Mouse (Mus musculus) ovary, postnatal 14 days (tissue): ENCODE data around the gene Acsl5.

Experiments
- DNase-seq: peaks from one replicate; pipeline ENCODE4 v3.0.0; 2022; ENCODE audit warnings: low spot score

Gene Acsl5

DNA sequence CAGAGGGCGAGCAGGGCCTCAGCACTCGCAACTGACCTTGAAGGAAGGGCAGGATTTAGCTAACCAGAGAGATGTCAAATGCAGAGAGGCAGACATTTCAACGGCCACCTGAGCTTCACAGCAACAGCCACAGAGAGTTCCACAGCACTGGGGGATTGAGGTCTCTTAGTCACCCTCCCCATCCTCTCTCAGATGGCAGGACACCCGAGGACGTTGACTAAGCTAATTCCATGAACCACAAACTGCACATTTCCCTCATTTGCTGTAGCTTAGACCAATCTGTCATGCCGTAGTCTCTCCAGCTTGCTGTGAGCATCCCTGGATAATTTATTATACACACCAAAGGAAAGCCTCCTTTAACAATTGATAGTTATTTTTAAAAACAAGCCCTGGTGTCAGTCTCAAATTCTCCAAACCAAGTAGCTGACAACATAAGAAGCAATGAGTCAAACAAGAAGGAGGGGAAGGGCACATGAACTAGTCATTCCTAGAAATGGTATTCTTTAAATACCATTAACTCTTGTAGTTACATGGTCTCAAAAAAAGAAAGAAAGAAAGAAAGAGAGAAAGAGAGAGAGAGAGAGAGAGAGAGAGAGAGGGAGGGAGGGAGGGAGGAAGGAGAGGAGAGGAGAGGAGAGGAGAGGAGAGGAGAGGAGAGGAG lies 11.8 kb upstream of the Acsl5 start:
- DNase-seq: no peak

DNA sequence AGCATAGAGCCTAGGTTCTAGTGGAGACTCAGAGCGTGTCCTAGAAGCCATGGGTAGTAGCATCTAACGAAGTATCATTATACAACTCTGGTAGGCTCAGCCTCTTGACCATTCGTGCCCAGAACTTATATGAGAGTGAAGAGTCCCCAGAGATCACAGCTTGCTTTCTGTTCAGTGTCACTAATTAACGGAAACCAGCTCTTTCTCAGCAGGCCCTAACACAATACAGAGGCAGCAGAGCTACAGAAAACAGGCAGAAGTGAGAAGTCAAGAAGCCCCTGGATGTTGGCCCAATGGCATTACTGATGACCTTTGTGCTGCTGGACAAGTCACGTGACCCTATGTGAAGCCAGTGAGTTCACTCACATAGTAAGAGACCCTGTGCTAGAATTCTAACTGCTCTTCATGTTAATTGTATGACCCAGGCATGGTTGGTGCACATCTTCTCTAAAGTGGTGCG lies 10.5 kb upstream of the Acsl5 start, which contains the start of gene Gucy2g:
Gene Gucy2g (minus strand): TSS at position 51 of the 460 bp plus-strand sequence.
- DNase-seq: no peak

DNA sequence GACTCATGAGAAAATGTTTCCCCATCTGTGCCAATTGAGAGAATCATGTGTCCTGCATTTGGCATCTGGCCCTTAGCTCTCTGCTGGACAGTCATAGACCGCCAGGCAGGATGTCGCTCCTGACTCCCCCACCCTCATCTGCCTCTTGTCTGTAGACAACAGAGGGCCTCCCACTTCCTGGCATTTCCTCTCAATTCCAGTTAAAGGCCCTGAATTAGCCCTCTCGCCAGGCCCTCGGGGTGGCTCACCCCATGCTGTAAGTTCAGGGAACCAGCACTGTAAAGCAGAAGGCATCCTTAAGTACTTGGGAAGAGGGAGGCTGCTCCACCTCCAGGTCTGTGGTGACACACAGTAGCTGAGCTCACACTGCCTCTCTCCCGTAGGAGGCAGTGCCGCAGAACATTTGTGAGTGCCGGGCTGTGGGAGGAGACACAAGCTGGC lies 6.9 kb upstream of the Acsl5 start:
- DNase-seq: peak; percentile 25

DNA sequence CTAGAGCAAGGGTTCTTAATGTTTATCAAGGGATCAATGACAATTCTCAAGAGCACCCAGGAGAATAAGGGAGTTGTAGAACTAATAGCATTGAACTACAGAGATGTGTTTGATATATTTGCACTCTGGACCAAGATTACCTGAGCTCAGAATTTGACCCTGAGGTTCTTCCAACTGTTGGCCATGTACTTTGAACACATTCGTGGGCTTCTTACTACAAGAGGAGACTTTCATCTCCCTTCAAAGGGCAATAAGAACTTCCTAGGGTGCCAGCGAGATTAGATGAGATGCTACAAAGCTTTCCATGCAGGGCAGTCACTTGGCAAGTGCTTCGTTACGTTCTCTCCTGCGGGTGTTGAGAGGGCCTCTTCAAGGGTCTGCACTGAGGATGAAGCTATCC lies 4.2 kb upstream of the Acsl5 start:
- DNase-seq: no peak

DNA sequence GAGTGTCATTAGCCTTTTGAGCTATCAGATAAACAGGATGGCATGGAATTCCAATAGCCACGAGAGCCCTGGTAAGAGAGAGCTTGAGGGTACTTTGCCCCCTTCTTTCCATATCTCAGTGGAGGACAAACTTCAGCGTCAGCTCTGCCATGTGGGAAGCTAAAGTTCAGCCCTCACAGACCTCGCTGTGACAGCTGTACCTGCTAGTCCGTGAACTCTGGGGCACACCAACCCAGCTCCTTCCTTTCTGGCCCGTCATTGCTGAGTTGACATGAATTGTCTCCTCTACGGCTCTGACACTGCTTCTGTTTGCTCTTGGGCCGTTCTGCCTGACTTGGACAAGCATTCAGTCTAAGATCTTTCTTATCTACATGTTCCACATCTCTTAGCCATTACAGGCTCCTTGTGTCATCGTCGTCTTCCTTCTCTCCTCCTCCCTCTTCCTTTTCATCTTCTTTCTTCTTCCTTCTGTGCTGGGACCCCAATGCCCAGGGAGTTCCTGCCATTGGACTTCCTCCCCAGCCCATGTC lies 3.7 kb upstream of the Acsl5 start:
- no peak for DNase-seq

DNA sequence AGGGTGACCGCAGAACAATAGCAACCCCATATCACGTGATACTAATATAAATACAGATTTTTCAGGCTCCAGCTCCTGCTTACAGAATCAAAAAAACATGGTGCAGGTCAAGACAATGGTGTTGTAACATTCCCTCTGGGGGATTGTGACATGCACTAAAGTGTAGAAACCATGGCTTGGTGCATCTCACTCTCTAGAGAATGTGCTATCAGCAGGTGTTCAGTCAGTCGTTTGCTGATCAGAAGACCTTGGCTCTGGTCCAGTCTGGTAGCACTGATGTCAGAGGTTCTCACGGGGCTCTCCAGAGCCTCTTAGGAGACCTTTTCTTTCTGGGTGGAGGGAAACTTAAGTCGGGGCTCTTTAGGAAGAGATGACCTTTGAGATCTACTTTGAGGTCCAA lies 1.3 kb upstream of the Acsl5 start:
- DNase-seq: no peak

DNA sequence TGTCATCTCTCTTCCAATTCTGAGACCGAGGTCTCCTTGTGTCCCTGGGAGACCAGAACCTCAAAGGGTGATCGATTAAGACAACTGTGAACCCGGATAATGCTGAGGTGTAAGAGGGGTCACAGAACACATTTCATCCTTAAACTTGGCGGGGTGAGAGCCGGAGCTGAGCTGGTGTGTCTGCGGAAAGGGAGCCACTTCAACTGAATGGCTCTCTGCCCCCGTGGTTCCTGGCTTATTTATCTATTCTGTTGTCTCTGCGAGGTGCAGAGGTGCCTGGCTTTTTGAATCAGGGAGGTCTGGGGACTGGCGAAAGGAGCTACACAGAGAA lies 1.5 kb downstream of the Acsl5 start:
- DNase-seq: no peak

DNA sequence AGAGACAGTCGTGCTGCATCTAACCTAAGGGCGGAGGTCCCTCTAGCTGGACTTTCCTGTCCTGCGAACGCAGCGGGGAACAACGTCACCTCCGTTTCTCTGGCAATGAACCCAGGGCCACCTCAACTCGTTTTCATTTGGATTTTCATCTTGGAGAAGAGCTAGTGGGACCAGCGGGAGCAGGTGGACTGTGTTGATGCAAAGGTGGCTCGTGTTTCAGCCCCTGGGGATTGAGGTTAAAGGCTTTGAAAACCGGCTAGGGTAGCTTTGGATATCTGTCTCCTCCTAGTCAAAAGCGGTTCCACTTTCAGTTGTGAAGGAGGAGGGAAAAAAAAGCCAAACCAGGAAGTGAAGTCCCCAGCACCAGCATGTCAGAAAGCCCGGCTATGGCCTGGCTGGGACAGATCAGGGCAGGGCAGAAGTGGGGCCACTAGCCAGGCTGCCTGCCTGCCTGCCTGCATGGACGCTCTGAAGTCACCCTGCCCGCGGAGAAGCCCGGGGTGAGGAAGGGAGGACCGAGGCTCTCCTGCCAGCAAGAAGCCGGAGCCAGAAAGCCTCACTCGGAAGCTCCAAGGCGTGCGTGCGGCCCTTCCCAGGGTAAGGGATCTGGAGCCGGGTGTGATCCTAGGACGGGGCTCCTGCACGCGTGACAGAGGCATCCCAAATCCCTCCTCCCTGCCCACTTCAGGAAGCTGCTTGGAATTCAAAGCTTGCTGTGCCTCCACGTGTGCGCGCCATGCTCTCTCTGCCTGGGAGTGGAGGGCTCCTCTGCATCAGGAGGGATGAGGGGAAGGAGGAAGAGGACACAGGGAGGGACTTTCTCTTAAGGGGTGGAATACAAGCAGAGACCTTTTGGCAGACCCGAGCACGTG lies 2.1 kb downstream of the Acsl5 start:
- DNase-seq: peak; percentile 26

DNA sequence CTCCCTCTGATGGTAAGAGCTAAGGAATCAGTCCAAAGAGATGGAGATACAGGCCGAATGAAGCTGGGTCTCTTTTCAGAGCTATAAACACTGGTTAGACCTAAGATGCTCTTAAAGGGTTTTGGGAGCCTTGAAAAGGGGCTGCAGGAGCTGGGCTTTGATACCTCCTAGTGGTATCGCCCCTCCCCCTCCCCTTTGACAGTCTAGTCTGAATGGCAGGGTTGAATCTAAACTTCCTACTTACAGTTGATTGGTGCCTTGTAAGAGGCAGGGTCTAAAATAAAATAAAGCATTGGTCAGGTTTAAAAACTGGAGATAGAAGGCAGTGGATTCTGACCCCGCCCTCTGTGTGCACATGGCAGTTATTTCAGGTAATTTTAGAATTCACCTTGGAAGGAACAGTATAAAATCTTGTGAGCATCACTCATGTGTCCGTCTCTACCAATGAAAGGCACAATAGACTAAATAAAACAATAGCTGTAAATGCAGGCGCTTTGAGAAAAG lies 2.8 kb downstream of the Acsl5 start:
- DNase-seq: no peak

DNA sequence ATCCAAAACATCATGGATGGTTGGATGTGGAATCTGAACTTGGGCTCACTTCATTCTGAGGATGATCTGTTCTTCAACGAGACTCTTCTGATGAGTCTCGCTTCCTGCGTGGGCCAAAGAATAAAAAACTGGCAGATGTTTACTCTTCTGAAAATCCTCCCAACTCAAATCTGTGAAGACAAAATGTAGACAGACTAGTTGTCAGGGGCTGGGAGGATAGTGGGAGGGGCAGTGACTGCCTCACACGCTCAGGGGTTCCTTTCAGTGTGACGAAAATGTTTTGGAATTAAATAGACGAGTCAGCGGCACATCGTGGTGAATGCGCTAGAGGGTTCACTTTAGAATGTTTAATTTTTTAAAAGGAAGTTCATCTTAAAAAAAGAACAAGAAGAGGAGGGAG lies 4.4 kb downstream of the Acsl5 start:
- no peak for DNase-seq

DNA sequence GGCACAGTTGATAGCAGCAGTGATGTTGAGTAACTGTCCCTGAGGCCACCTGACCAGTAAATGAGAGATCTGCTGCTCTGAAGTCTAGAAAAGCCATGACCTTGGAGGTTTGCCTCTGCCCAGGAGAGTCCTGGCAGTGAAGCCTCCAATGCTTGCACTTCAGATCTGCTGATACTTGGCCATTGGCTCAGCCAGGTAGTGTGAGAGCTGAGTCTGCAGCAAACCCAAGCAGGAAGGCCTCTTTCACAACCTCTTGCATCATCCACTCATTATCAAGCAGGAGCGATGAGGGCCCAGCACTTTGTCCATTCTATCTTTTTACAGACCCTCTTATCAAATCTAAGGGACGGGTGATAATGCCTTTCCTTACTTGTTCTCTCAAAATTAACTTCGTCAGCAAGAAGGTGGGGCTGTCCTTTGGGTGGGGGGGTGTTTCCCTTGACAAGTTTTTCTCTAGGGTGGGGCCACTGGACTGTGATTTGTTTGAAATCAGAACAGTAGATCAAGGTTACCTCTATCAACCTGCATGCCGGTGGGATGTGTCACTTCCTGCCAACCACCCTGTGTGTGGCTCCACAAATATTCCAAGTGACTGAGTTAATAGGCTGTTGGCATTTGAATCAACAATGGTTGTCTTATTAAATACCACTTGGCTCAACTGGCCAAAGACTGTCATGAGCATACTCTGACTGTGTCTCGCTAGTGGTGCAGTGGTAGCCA lies 6.1 kb downstream of the Acsl5 start:
- no peak for DNase-seq

DNA sequence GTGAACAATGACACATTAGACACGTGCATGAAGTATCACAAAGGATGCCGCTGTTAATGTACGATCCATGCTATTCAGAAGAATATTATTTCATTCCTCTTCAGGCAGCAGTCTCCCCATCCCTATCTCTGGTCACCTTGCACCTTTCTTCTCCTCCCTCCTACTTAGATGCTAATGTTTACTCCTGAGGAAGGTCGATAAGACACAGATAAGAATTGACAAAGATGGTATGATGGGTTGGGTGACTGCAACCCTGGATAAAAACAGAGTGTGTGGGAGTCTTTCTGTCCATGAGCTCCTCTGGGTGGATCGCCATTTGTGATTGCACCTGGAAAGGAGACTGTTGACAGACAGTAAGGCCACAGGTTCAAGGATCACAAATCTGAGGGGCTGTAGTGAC lies 6.8 kb downstream of the Acsl5 start:
- no peak for DNase-seq

DNA sequence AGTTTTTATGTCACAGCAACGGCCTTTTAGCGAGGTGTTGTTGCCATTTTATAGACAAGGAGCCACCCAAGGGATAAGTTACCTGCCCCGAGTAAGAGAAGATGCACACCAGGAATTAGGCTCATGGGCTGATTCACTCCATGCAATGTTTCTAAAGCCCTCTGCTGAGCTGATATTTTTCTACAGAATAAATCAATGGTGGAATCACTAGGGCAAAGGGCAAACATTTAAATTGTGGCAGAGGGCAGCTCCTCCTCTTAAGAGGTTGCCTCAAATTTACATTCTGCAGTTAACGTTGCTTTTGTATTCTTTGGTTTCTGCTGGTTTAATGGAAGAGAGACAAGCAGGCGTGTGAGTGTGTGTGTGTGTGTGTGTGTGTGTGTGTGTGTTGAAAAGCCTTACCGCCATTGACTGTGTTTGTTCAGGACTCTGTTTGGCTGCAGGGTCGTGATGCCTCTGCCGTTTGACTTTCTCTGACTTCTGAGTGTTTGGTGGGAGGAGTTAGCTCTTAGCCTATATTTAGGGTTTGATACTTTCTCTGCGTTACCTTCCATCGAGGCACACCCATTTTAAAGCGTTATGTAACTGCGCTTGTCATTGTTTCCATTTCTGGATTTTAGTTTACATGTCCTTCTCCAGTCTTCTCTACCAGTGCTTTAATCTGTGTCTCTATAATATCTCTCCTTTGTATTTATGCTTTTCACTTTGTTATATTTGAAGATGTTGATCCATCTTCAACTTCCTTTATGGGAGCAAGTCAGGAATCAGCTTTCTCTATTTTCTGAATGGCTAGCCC lies 8.8 kb downstream of the Acsl5 start:
- no peak for DNase-seq

DNA sequence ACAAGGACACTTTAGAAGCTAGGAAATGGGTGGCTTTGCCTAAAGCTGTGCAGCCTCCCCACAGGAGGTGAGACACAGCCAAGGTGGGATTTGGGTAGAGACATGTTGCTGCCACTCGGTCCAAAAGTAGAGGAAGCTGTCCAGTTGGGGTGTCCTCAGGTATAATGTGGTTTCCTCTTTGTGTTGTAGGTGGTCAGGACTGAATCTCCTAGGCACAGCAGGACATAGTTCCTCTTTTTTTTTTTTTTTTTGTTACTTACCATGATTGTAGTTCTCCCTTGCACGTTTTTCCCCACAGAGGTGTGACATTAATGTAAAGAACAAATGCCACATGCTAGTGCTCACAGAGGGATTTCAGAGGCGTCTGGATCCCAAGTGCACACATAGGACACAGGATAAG lies 13.5 kb downstream of the Acsl5 start:
- DNase-seq: no peak

DNA sequence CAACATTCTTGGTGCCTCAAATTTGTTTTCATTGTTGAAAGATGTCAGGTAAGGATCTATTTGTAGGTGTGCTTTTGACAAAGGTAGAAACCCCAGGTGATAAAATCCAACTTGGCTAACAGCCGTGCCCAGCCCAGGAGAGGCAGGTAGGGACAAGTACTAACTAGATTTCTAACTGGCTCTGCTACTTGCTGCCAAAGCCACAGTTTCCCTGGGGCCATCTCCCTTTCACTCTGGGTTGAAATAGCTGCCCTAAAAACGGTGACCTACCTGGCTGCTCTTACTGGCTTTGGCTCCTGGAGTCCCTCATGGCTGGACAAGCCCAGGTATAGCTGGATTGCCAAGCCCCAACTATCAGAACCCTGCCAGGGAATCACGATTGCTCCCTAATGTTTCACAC lies 15.0 kb downstream of the Acsl5 start:
- DNase-seq: no peak

DNA sequence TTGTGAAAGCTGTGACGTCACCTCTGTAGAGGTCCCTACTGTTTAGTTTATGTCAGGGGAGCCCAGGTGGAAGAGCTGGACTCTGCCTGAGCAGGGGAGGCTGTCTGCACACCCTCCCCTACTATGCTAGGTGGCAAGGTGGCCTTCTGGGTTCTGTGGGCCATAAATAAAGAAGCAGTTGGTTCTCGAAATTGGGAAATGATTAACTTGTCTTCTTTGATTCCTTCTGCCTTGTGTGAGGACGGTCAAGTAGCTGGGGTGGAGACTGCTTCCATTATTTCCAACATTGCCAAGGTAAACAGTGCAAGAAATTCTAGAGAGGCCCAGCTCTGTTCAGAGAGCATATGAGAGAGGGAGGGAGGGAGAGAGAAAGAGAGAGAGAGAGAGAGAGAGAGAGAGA lies 16.4 kb downstream of the Acsl5 start:
- DNase-seq: no peak

DNA sequence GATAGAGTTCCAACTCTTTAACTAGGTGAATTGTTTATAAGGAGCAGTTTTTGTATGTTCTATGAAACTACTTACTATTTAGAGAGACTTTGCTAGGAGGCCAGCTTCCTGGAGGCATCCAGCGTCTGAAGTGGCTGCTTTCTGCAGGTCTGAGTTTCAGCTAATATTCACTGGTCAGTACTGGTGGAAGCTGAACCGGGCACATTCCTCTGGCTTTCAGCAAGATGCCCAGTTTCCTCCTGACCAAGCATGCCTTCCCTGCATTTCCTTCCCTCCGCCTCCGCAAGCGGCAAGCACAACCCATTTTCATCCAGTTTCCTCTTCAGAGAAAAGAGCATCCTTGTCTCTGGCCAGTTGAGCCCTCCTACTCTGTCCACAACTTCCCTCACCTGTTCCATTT lies 17.3 kb downstream of the Acsl5 start:
- DNase-seq: no peak

DNA sequence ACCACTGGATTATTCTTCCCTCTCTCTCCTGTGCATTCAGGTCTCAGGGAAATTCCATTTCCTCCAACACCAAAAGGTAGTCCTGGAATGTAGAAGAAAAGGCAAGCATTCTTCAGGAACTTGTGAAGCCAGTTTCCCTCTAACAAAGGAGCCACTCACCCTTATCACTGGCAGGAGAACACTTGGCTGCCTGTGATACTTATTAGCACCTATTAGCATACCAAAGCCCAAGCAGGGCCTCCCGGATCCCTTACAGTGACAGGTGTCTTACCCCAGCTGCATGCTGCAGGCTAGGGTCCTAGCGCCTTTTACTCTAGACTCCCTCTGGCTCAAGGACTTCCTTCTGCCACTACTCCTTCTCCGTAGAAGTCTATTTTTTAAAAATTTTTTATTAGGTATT lies 19.7 kb downstream of the Acsl5 start:
- no peak for DNase-seq

DNA sequence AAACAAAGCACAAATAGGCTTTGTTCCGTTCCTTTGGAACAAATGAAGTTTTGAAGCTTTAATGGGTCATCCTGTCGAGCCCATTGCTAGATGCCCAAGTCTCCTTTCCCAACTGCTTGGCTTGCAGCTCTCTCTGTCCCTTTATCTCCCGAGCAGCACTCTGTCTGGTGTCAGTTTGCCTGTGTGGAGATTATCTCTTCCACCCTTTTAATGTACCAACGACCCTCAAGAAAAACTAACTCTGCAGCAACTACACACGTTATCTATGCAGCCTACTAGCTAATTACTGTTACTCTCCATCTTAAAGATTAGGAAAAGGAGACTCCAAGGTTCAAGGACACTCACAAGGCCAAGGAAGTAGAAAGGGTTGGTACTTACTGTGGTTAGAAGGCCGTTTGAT lies 21.6 kb downstream of the Acsl5 start:
- DNase-seq: no peak

DNA sequence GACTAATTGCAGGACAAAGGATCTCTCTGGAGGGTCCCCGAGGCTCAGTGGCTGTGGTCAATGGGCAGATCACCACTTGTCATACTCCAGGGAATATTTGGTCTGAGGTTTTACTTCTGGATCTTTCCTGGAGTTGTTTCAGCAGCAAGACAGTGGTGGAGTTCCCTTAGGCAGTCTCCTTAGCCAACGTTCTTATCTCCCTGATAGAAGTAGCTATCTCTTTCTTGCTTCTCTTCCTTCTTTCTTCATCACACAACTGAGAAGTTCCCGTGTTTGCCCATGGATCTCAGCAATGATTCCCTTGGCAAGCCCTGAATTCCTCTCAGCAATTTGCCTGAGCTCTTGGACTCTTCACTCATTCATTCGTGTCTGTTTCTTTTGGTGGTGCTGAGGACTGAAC lies 24.4 kb downstream of the Acsl5 start:
- DNase-seq: no peak

DNA sequence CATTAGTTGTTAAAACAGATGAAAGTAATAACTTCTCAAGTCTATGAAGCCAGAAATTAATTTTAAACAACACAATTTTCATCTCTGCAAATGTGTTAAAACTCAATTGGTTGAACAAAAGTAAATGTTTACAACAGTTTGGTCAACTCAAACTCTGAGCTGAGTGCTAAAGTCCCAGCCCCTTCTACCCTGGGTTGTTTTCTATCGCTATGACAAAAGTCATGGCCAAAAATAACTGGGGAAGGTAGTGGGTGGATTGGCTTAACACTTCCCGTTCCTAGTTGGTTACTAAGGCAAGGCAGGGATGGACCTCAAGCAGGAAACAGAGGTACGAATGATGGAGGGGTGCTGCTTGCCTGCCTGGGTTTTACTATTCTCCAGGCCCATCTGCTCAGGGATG lies 25.0 kb downstream of the Acsl5 start:
- no peak for DNase-seq

DNA sequence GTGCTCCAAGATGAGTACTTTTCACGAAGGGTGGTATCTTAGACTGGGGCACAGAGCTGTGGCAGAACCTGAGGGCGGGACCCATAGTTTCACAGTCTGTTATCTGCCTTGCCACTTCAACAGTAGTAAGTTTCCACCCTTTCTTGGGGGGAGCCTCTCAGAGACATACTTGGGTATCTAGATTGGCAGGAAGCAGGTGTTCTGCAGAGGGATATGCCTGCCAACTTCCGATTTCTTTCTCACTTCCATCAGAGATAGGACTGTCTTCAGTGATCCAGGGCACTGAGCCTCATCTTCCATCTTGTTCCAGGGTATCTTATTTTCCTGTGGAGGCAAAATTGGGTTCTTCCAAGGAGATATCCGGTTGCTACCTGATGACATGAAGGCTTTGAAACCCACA lies 32.4 kb downstream of the Acsl5 start:
- DNase-seq: no peak
